Mouse (Mus musculus): Measurements from ENCODE around the gene Htra1. TPM values are rescaled to one million over a fixed set of nuclear protein-coding genes. Genes with fewer than 3 reads are reported as not detected.

Gene Htra1
- total and polyA plus RNA-seq, 3 experiments, result not detected

DNA sequence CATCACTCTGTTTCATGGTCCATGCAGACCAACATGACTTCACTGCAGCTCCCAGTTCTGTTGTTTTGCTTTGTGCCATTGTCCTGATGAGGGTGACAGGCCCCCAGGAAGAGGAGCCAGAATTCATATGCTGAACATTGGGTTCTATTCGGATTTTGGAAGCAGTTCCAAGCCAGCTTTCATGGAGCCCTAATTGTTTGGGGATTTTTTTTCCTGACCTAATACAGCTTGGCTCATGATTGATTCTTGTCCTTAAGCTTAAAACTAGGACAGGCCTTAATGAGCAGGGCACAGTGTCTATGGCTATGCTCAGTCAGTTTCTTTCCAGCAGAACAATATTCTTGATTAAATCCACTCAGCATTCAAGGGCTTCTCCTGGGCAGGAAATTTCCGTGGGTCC is 17.7 kb upstream of the Htra1 start:
- Histone ChIP-seq H3K36me3 (ENCODE audit: control insufficient read depth in 1 of 2, insufficient read depth in 2 of 2, low read length in 2 of 2) (no peaks in the 10 kb centered on the region; a peak in 1 of 4 replicates), H3K27ac (ENCODE audit: control insufficient read depth, low read depth, low read length) (no peak overlapping the region), H3K9me3 (replicated peaks; ENCODE audit: insufficient read depth, low read length) (no peaks in the 10 kb centered on the region), H3K4me1 (ENCODE audit: control insufficient read depth in 1 of 2, insufficient read depth in 2 of 2, low read length in 2 of 2) (no peaks in the 10 kb centered on the region), H3K79me2 (ENCODE audit: control insufficient read depth, insufficient read depth, low read length, poor library complexity) (no peaks in the 10 kb centered on the region), H3K4me3 (ENCODE audit: control insufficient read depth in 1 of 2, insufficient read depth in 1 of 2, low read depth in 2 of 2, low read length in 2 of 2) (no peak overlapping the region), H3K27me3 (ENCODE audit: control insufficient read depth in 1 of 2, insufficient read depth in 2 of 2, low read length in 2 of 2) (no peaks in the 10 kb centered on the region; a peak in 1 of 4 replicates), H3K9ac (ENCODE audit: control insufficient read depth, low read depth, low read length, poor library complexity, severe bottlenecking) (no peak overlapping the region)
- DNase-seq (ENCODE audit: low read depth, low spot score), result no peak
- TF ChIP-seq NRF1 (IDR thresholded peaks at IDR 0.05; ENCODE audit: insufficient read depth, low read depth, low read length, poor library complexity, severe bottlenecking) (no peak), CHD1 (IDR thresholded peaks at IDR 0.05; ENCODE audit: low read depth, low read length) (no peak), BHLHE40 (IDR thresholded peaks at IDR 0.05; ENCODE audit: borderline replicate concordance, low read depth, low read length) (no peak), RCOR1 (IDR thresholded peaks at IDR 0.05; ENCODE audit: low read depth, low read length) (no peak), ZC3H11A (IDR thresholded peaks at IDR 0.05; ENCODE audit: low read depth, low read length) (no peak), MXI1 (IDR thresholded peaks at IDR 0.05; ENCODE audit: low read depth, low read length) (no peak), ELF1 (IDR thresholded peaks at IDR 0.05; ENCODE audit: low read depth, low read length) (no peak), MYB (IDR thresholded peaks at IDR 0.05; ENCODE audit: low read depth, low read length) (no peak), SMC3 (IDR thresholded peaks at IDR 0.05; ENCODE audit: low read depth, low read length) (no peak), HCFC1 (IDR thresholded peaks at IDR 0.05; ENCODE audit: low read depth, low read length) (no peak), GABPA (IDR thresholded peaks at IDR 0.05; ENCODE audit: low read depth, low read length) (no peak), POLR2AphosphoS5 (IDR thresholded peaks at IDR 0.05; ENCODE audit: borderline replicate concordance, low read depth, low read length) (no peak), CTCF (IDR thresholded peaks at IDR 0.05 in 2 of 3, conservative IDR thresholded peaks at IDR 0.05 in 1 of 3; ENCODE audit: control insufficient read depth in 1 of 3, insufficient read depth in 1 of 3, low read depth in 2 of 3, low read length in 3 of 3, poor library complexity in 1 of 3, severe bottlenecking in 1 of 3) (no peak)

DNA sequence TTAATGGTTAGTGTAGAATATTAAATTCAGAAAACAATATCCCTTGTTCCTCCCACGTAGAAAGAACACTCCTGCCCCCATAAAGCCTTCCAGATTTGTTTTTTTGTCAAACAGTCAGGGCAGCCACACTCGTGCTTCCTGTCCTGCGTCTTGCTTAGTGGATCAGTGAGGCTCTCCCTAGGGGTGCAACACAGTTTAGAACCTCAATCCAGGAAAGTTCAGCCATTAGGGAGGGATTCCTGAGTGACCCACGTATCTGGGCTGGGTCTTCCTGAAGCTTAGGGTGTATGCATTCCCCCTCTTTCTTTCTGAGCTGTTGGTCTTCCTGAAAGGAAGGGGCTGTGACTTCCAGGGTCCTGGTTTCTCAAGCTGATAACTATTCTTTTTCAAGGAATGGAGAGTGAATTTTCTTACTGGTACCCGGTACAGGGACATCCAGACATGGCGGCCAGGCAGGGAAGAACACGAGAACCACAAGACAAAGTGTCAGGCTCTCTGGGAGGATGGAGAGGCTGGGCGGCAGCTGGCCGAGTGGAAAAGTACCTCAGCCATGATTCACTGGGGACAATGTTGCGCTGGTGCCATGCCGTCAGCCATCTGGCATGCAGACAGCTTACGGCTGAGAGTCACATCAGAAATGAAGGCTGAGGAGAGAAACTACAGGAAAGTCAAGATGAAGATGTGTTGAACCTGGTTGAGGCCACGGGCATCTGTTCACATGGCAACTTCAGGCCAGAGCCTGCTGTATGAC is 12.8 kb upstream of the Htra1 start:
- Histone ChIP-seq H3K36me3 (ENCODE audit: control insufficient read depth in 1 of 2, insufficient read depth in 2 of 2, low read length in 2 of 2) (no peaks in the 10 kb centered on the region), H3K4me3 (ENCODE audit: control insufficient read depth in 1 of 2, insufficient read depth in 1 of 2, low read depth in 2 of 2, low read length in 2 of 2) (no peak overlapping the region), H3K9me3 (replicated peaks; ENCODE audit: insufficient read depth, low read length) (no peaks in the 10 kb centered on the region), H3K4me1 (ENCODE audit: control insufficient read depth in 1 of 2, insufficient read depth in 2 of 2, low read length in 2 of 2) (no peaks in the 10 kb centered on the region), H3K79me2 (ENCODE audit: control insufficient read depth, insufficient read depth, low read length, poor library complexity) (no peaks in the 10 kb centered on the region), H3K27ac (ENCODE audit: control insufficient read depth, low read depth, low read length) (no peak overlapping the region), H3K9ac (ENCODE audit: control insufficient read depth, low read depth, low read length, poor library complexity, severe bottlenecking) (no peak overlapping the region), H3K27me3 (ENCODE audit: control insufficient read depth in 1 of 2, insufficient read depth in 2 of 2, low read length in 2 of 2) (no peaks in the 10 kb centered on the region; a peak in 1 of 4 replicates)
- TF ChIP-seq BHLHE40 (IDR thresholded peaks at IDR 0.05; ENCODE audit: borderline replicate concordance, low read depth, low read length) (no peak), EP300 (IDR thresholded peaks at IDR 0.05; ENCODE audit: low read depth in 1 of 2, low read length in 2 of 2) (no peak), USF1 (IDR thresholded peaks at IDR 0.05; ENCODE audit: low read depth, low read length) (no peak), RCOR1 (IDR thresholded peaks at IDR 0.05; ENCODE audit: low read depth, low read length) (no peak), GABPA (IDR thresholded peaks at IDR 0.05; ENCODE audit: low read depth, low read length) (no peak), JUND (IDR thresholded peaks at IDR 0.05; ENCODE audit: low read depth, low read length) (no peak)
- no peak for DNase-seq (ENCODE audit: low read depth, low spot score)
